Mouse (Mus musculus): ENCODE data around the gene Ilk. TPM values are rescaled to one million over a fixed set of nuclear protein-coding genes. Genes with fewer than 3 reads are reported as not detected.

Gene Ilk
- total and polyA plus RNA-seq, 3 experiments: 32.4 to 51.1 (median 42.6) TPM

DNA sequence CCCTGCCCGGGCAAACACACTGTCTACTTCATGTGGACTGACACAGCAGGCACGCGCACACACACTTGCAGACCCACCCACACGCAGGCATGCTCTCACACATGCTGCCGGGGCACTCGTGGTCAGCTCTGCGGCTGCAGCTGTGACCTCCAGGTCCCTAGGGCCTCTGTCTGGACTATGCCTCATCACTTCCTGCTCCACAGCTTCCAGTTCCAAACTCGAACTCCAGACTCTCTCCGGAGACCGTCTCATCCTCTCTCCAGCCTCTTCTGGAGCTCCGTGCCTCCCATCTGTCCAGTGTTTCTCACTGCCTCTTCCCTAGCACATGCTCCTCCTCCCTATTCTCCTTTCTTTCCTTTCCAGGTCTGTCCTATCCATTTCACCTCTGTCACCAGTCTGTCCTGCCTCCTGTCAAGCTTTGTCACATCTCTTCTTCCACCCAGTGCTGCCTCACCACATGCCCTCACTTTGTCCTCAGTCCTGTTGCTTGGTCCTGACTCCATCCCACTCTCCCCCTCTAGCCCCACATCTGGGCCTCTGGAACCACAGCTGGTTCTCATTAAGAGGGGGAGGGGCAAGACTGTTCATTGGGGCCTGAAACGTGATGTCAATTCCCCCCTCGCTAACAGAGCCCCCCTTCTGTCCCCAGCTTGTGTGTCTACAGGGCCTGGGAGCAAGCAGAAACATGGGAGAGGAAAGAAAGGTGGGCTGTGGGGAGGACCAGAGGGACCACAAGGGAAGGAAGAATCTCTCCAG lies 41.6 kb downstream of the Ilk start:
- Histone ChIP-seq H3K9ac (ENCODE audit: insufficient read depth, low read depth) (no peak overlapping the region), H3K4me3 (replicated peaks in 1 of 3; ENCODE audit: low read depth in 2 of 3, low read length in 2 of 3, poor library complexity in 1 of 3) (peak overlapping the region in 2 of 3 experiments; percentile 4 to 9), H3K79me2 (replicated peaks; ENCODE audit: control insufficient read depth, extremely low read depth, insufficient read depth, poor library complexity, severe bottlenecking) (no peaks in the 10 kb centered on the region), H3K36me3 (replicated peaks in 1 of 2; ENCODE audit: control insufficient read depth in 1 of 2, insufficient read depth in 1 of 2, low read length in 1 of 2) (no peaks in the 10 kb centered on the region), H3K27me3 (replicated peaks) (no peaks in the 10 kb centered on the region), H3K9me3 (replicated peaks; ENCODE audit: low read length) (no peaks in the 10 kb centered on the region), H3K4me2 (ENCODE audit: insufficient read depth, low read depth, poor library complexity, severe bottlenecking) (no peak overlapping the region), H3K27ac (ENCODE audit: insufficient read depth, low read depth) (no peak overlapping the region), H3K4me1 (ENCODE audit: control insufficient read depth in 1 of 2, insufficient read depth in 2 of 2) (peaks cover 11 to 24% of the 10 kb centered on the region in 2 experiments)
- peak; percentile 34 for DNase-seq (ENCODE audit: extremely low read depth)
- TF ChIP-seq NELFE (IDR thresholded peaks at IDR 0.05; ENCODE audit: low read depth, low read length): no peak
- peak; percentile 51; the same call in 1 of the 2 replicates for TF ChIP-seq MXI1 (IDR thresholded peaks at IDR 0.05; ENCODE audit: low read depth, low read length)
- no peak for TF ChIP-seq PAX5 (IDR thresholded peaks at IDR 0.05; ENCODE audit: low read length)
- TF ChIP-seq CHD2 (IDR thresholded peaks at IDR 0.05; ENCODE audit: low read length): no peak
- no peak for TF ChIP-seq POLR2AphosphoS2 (IDR thresholded peaks at IDR 0.05; ENCODE audit: low read depth, low read length)
- no peak for TF ChIP-seq HCFC1 (IDR thresholded peaks at IDR 0.05; ENCODE audit: low read depth, low read length)
- 0 out of 2 replicates have a peak, but pooled peaks have one; percentile 13 for TF ChIP-seq MEF2A (IDR thresholded peaks at IDR 0.05; ENCODE audit: borderline replicate concordance, low read depth, low read length)
- peak; percentile 86 for TF ChIP-seq BHLHE40 (IDR thresholded peaks at IDR 0.05; ENCODE audit: low read depth, low read length)
- TF ChIP-seq JUN (IDR thresholded peaks at IDR 0.05; ENCODE audit: insufficient read depth, low read depth, low read length): no peak
- no peak for TF ChIP-seq USF1 (IDR thresholded peaks at IDR 0.05; ENCODE audit: low read depth, low read length)
- TF ChIP-seq ZMIZ1 (IDR thresholded peaks at IDR 0.05; ENCODE audit: low read depth, low read length): no peak
- TF ChIP-seq MYC (IDR thresholded peaks at IDR 0.05; ENCODE audit: low read depth, low read length): no peak
- TF ChIP-seq MAX (IDR thresholded peaks at IDR 0.05; ENCODE audit: low read length): no peak; the same call in 1 of the 2 replicates
- TF ChIP-seq NRF1 (IDR thresholded peaks at IDR 0.05; ENCODE audit: low read depth, low read length): 0 out of 2 replicates have a peak, but pooled peaks have one; percentile 13
- TF ChIP-seq ZNF384 (IDR thresholded peaks at IDR 0.05; ENCODE audit: low read depth, low read length): no peak
- TF ChIP-seq UBTF (IDR thresholded peaks at IDR 0.05; ENCODE audit: low read depth, low read length): no peak
- no peak for TF ChIP-seq SIN3A (IDR thresholded peaks at IDR 0.05; ENCODE audit: low read length)
- no peak for TF ChIP-seq GABPA (IDR thresholded peaks at IDR 0.05; ENCODE audit: insufficient replicate concordance, low read depth, low read length)
- no peak for TF ChIP-seq TBP (conservative IDR thresholded peaks at IDR 0.05; ENCODE audit: low read depth, low read length)
- TF ChIP-seq SMC3 (IDR thresholded peaks at IDR 0.05; ENCODE audit: low read depth, low read length): no peak
- TF ChIP-seq ETS1 (conservative IDR thresholded peaks at IDR 0.05; ENCODE audit: low read depth, low read length): peak; percentile 44
- no peak for TF ChIP-seq JUND (conservative IDR thresholded peaks at IDR 0.05; ENCODE audit: low read depth, low read length)
- TF ChIP-seq ZKSCAN1 (IDR thresholded peaks at IDR 0.05; ENCODE audit: borderline replicate concordance, low read depth, low read length): no peak
- TF ChIP-seq TCF12 (IDR thresholded peaks at IDR 0.05; ENCODE audit: low read depth, low read length): 0 out of 2 replicates have a peak, but pooled peaks have one; percentile 27
- no peak for TF ChIP-seq KAT2A (IDR thresholded peaks at IDR 0.05; ENCODE audit: insufficient replicate concordance, low read length)
- TF ChIP-seq USF2 (conservative IDR thresholded peaks at IDR 0.05; ENCODE audit: low read depth, low read length): no peak
- TF ChIP-seq EP300 (IDR thresholded peaks at IDR 0.05; ENCODE audit: low read length): peak; percentile 24; the same call in 1 of the 2 replicates
- dilution Hi-C loops (cut with MboI; ENCODE audit: extremely low pct_ligation_motif_present, extremely low pct_unique_long_range_greater_than_20kb, low sequenced_read_pairs) (no loop called here), in situ Hi-C loops (cut with MboI; ENCODE audit: low pct_ligation_motif_present, low pct_unique_long_range_greater_than_20kb, low sequenced_read_pairs) (no loop called here)

Measured in CH12.LX (cell line).